ENCODE assay signal across 22 mouse cellular contexts in genomic region chr2:60288606-60289005, GRCm38 (mm10). TPM values are rescaled to one million over a fixed set of nuclear protein-coding genes. Genes with fewer than 3 reads are reported as not detected.
DNase-seq lines count a peak whose midpoint lies in the region; ATAC-seq lines count a peak whose summit lies in the region.
"Had no signal": no experiment of that assay in that cellular context is flagged by ENCODE, and none has a peak within 500 bp of the region (broad histone marks: within the 10 kb centered on the region; RNA-seq: fewer than 3 reads in every experiment).

No protein-coding gene starts in this region.

- peaks cover 17% of the 10 kb centered on the region for H3K27me3 ChIP-seq in hindbrain, embryonic 10.5 days (ENCODE audit: insufficient read depth, poor library complexity, severe bottlenecking)
- H3K27me3 ChIP-seq: embryonic facial prominence, embryonic 12.5 days; limb, embryonic 13.5 days; stomach, embryonic 15.5 days had no signal

- H3K4me3 ChIP-seq in hindbrain, embryonic 10.5 days = no peak overlapping the region
- H3K4me3 ChIP-seq: embryonic facial prominence, embryonic 12.5 days; heart, embryonic 10.5 days; left cerebral cortex, adult 2 months; limb, embryonic 13.5 days; midbrain, embryonic 13.5 days; stomach, embryonic 15.5 days had no signal

- 79% methylated on average over 4 of the region's 4 CpGs for WGBS in hindbrain, embryonic 10.5 days

- 0 out of 2 replicates have a peak, but pooled peaks cover 2% of the 10 kb centered on the region for H3K36me3 ChIP-seq in hindbrain, embryonic 10.5 days
- H3K36me3 ChIP-seq: embryonic facial prominence, embryonic 12.5 days; heart, embryonic 10.5 days; limb, embryonic 13.5 days; midbrain, embryonic 13.5 days; stomach, embryonic 15.5 days had no signal

- no peak overlapping the region for H3K27ac ChIP-seq in hindbrain, embryonic 10.5 days
- H3K27ac ChIP-seq: embryonic facial prominence, embryonic 12.5 days; heart, embryonic 10.5 days; left cerebral cortex, adult 2 months; limb, embryonic 13.5 days; midbrain, embryonic 13.5 days; stomach, embryonic 15.5 days had no signal

- peak; percentile 11 to 28 for DNase-seq in heart, adult 9 months (ENCODE audit: low spot score in 2 of 2)
- no peak for DNase-seq in heart, postnatal 4 days
- DNase-seq in spleen, postnatal 36 days (ENCODE audit: low spot score in 2 of 2) = peak; percentile 65 to 68
- DNase-seq in spleen, postnatal 4 days (ENCODE audit: low spot score in 2 of 2) = no peak
- no peak for DNase-seq in hindbrain, embryonic 10.5 days (ENCODE audit: low spot score)
- DNase-seq in cerebellum, postnatal 10 days = no peak
- DNase-seq in left cerebral cortex, postnatal 4 days = no peak
- DNase-seq: adrenal gland, postnatal 14 days; cerebellum, postnatal 36 days; forebrain, postnatal 0 days; gastrocnemius, postnatal 10 days; kidney, adult 9 months; lung, postnatal 14 days; right cerebral cortex, postnatal 14 days; thymus, postnatal 14 days had no signal

- H3K4me1 ChIP-seq in hindbrain, embryonic 10.5 days (replicated peaks) = peaks cover 5% of the 10 kb centered on the region
- H3K4me1 ChIP-seq: embryonic facial prominence, embryonic 12.5 days; stomach, embryonic 15.5 days had no signal

- no peaks in the 10 kb centered on the region for H3K9me3 ChIP-seq in hindbrain, embryonic 10.5 days
- H3K9me3 ChIP-seq: embryonic facial prominence, embryonic 12.5 days; heart, embryonic 10.5 days; limb, embryonic 13.5 days; midbrain, embryonic 13.5 days; stomach, embryonic 15.5 days had no signal

- intact Hi-C loops in left cerebral cortex, postnatal 4 days (cut with DNase I) = no loop called here

- peak; percentile 82 for ATAC-seq in megakaryocyte, adult 5-6 weeks (ENCODE audit: poor library complexity, severe bottlenecking)
- ATAC-seq: forebrain, postnatal 0 days; midbrain, embryonic 13.5 days had no signal

RNA-seq across cellular contexts. Expression of gene Cd302, which starts 4.3 kb away (rescaled TPM):
- total RNA-seq in heart, postnatal 4 days (2021) = 1 to 10 TPM; 7.4 to 8.6 TPM
- 66.5 and 80.8 TPM in 2 replicates for total RNA-seq in megakaryocyte, adult 5-6 weeks (2015)
- 29.1 and 36.1 TPM in 2 replicates for total RNA-seq in megakaryocyte, adult 5-6 weeks (2017)
- polyA plus RNA-seq in hindbrain, embryonic 10.5 days (2016; fragmentation: Nextera tagmentation; extraction: Ambion mirVana) = 17.9 and 18.9 TPM in 2 replicates
- 1 to 10 TPM; 5.2 to 7.6 TPM for total RNA-seq in left cerebral cortex, postnatal 4 days (2021)

Comparison
In these comparisons a context has a peak if more than half of its experiments do, and no peak if none do; other contexts are left out.
1. DNase-seq: peak in heart, adult 9 months (2 of 2) and spleen, postnatal 36 days (2 of 2); none in heart, postnatal 4 days (single experiment), spleen, postnatal 4 days (0 of 2), hindbrain, embryonic 10.5 days (single experiment), cerebellum, postnatal 10 days (0 of 2) and left cerebral cortex, postnatal 4 days (single experiment).